Mouse (Mus musculus): Measurements from ENCODE around the gene Hoxa3. TPM values are rescaled to one million over a fixed set of nuclear protein-coding genes. Genes with fewer than 3 reads are reported as not detected.

Hoxa3 gene
- polyA plus RNA-seq, 1 experiment from 2014 or later: 2.2 TPM

- Histone ChIP-seq H3K4me3 (peak overlapping the region; percentile 55), H3K9ac (peak overlapping the region; percentile 69), H3K4me2 (peak overlapping the region; percentile 69), H3K27me3 (peaks cover 44% of the 10 kb centered on the region), H3K4me1 (peaks cover 62% of the 10 kb centered on the region), H3K27ac (peak overlapping the region; percentile 90), H3K36me3 (no peaks in the 10 kb centered on the region), H3K9me3 (no peaks in the 10 kb centered on the region)
- ATAC-seq (ENCODE audit: insufficient number of reproducible peaks, low FRiP score, low TSS enrichment, low read depth): no peak
- WGBS: 2% methylated on average over 22 of the region's 22 CpGs
These were observed 499 bp downstream of the Hoxa3 start for GRCm38 (mm10) chr6:52212556-52213118.

GRCm38 (mm10) chr6:52211961-52212360, 1.2 kb downstream of the Hoxa3 start:
- Histone ChIP-seq H3K27ac (peak overlapping the region; percentile 90), H3K4me3 (peak overlapping the region; percentile 55), H3K9me3 (no peaks in the 10 kb centered on the region), H3K27me3 (peaks cover 51% of the 10 kb centered on the region), H3K36me3 (no peaks in the 10 kb centered on the region), H3K4me1 (peaks cover 63% of the 10 kb centered on the region), H3K9ac (peak overlapping the region; percentile 69), H3K4me2 (peak overlapping the region; percentile 69)
- WGBS: 3% methylated on average over 13 of the region's 13 CpGs
- ATAC-seq (ENCODE audit: insufficient number of reproducible peaks, low FRiP score, low TSS enrichment, low read depth): no peak

DNA sequence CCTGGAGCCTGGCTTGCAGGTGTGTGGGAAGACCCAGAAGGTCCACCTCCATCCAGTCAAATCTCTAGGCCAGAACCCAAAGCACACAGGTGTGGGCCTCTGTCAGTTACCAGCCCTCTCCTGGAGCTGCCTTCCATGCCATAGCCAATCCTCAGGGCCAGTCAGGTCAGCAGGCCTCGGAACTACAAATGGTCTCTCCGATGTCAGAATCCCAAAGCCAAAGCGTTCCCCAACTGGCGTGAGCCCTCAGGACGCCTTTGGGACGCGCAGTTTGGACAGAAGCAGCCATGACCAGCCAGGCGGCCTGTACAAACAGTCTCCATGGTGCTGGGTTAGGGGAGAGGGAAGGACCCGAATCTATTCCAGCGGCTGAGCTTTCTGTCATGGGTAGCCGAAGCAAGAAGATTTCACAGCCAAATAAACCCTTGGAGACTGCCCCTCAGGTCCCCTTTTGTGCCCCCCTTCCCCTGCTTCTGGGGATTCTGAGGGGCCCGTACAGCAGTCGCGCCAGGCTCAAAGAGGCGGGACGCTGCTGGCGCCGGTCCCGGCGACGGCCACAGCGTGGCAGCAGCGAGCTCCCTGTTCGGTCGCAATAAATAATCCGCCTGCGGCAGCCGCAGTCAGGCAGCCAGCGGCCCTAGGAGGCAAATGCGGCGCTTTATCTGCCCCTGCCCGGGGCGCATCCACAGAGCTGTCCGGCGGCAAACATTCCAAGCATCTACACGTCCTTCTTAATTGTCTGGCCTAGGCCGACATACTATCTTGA, 1.8 kb downstream of the Hoxa3 start:
- peak overlapping the region; percentile 51; the same call in 1 of the 2 replicates for H3K27ac ChIP-seq
- H3K4me1 ChIP-seq: peaks cover 63% of the 10 kb centered on the region
- peak overlapping the region; percentile 69 for H3K9ac ChIP-seq
- H3K4me2 ChIP-seq: peak overlapping the region; percentile 69
- H3K36me3 ChIP-seq: no peaks in the 10 kb centered on the region
- peak overlapping the region; percentile 55 for H3K4me3 ChIP-seq
- H3K27me3 ChIP-seq: peaks cover 53% of the 10 kb centered on the region
- no peaks in the 10 kb centered on the region for H3K9me3 ChIP-seq
- 2% methylated on average over 37 of the region's 37 CpGs for WGBS
- ATAC-seq (ENCODE audit: insufficient number of reproducible peaks, low FRiP score, low TSS enrichment, low read depth): peak; percentile 36; the same call in 1 of the 2 replicates

DNA sequence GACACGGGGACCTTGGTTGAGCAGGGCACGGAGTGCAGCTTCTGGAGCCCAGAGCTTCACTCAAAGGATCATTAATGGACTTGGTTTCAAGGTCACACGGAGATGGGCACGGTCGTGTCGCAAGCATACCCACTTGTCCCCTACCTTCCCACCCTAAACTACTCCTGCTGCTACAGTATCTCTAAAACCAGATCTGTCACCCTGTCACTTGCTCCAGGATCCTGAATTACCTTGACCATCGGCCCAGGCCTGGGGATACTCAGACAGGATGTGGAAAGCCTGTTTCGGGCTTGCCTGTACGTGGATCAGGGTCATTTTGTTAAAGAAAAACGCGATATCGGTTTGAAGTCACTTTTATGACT, 3.5 kb downstream of the Hoxa3 start:
- 0 out of 2 replicates have a peak overlapping the region, but pooled peaks have one; percentile 8 for H3K9ac ChIP-seq

DNA sequence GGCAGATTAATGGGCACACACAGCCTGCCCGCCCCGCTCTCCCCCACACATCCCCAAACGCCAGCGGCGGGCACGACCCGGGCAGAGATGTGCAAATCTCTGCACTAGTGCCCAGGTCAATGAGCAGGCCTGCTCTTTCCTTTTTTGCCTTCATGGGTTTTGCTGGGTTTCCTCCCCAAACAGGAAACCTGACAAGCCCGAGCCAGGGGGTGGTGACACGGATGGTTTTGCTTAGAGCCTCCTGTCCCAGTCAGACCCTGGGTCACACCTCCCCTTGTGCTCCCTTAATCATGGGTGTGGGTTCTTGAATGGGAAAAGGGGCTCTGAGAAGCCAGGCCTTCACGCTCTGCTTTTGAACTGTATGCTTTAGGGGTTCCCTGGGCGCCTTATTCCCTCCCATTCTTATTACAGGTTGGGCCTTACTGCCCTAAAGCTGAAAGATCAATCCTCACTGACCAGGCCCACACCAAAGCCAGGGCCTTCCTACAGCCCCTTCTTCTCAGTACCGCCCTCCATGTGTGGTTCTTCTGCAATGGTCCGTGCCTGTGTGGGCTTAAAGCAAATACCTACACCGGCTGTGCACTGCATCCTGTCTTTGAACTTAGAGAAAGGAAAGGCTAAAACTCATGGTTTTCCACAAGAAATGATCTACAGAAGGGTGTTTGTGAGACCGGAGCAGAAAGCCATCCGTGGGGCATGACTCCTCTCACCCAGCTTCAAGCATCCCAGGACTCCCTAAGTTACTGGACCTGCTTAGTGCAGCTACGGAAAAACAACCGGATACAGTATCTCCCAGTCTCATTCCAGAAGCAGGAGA, 4.1 kb downstream of the Hoxa3 start:
- no peaks in the 10 kb centered on the region for H3K9me3 ChIP-seq
- peak overlapping the region; percentile 39 for H3K4me3 ChIP-seq
- ATAC-seq (ENCODE audit: insufficient number of reproducible peaks, low FRiP score, low TSS enrichment, low read depth): no peak
- peak overlapping the region; percentile 71 for H3K4me2 ChIP-seq
- 28% methylated on average over 18 of the region's 18 CpGs for WGBS
- H3K9ac ChIP-seq: 0 out of 2 replicates have a peak overlapping the region, but pooled peaks have one; percentile 8
- peaks cover 5% of the 10 kb centered on the region; the same call in 1 of the 2 replicates for H3K36me3 ChIP-seq
- peaks cover 53% of the 10 kb centered on the region for H3K27me3 ChIP-seq
- peaks cover 68% of the 10 kb centered on the region for H3K4me1 ChIP-seq
- peak overlapping the region; percentile 17; the same call in 1 of the 2 replicates for H3K27ac ChIP-seq

More for the DNA sequence above, 3.5 kb downstream of the Hoxa3 start:
- Histone ChIP-seq H3K27me3 (peaks cover 53% of the 10 kb centered on the region), H3K4me3 (peak overlapping the region; percentile 39), H3K9me3 (no peaks in the 10 kb centered on the region), H3K4me2 (peak overlapping the region; percentile 71), H3K27ac (no peak overlapping the region), H3K4me1 (peaks cover 62% of the 10 kb centered on the region), H3K36me3 (peaks cover 5% of the 10 kb centered on the region; the same call in 1 of the 2 replicates)
- WGBS: 32% methylated on average over 12 of the region's 12 CpGs
- ATAC-seq (ENCODE audit: insufficient number of reproducible peaks, low FRiP score, low TSS enrichment, low read depth): no peak

DNA sequence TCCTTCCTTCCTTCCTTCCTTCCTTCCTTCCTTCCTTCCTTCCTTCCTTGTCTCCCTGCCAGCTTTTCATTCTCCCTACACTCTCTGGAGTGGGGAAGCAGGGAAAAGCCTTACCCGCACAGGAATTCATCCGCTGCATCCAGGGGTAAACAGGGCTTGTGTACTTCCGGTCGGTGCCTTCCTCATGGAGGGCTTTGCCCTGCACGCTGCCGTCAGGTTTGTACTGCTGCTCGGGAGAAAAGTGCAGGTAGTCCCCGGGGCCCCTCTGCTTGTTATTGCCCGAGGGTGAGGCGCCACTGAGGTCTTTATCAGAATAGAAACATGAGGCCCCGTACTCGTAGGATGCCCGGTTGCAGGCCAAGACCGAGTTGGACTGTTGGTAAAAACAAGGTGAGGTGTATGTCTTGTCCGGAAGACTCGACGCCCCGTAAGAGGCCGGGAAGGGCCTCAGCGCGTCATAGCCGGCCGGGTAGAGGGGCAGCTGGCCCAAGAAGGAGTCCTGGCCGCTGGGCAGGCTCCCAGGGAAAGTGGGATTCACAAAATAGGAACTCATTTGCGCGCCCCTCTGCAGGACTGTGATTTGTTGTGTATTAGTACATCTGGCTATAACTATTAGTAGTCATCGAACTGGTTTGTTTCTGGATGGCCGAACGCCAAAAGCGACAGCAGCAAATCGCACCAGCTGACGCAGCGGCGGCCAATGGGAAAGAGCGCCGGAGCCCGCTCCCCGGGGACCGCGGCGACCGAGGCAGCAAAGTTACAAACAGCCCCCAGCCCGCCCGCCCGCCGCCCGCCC, 4.9 kb downstream of the Hoxa3 start, which contains the start of gene Hoxa6:
Gene Hoxa6 (minus strand): TSS at position 651 of the 796 bp plus-strand sequence.
- Histone ChIP-seq H3K4me1 (peaks cover 74% of the 10 kb centered on the region), H3K9ac (0 out of 2 replicates have a peak within 1 kb of the TSS, but pooled peaks have one; percentile 8), H3K27me3 (peaks cover 57% of the 10 kb centered on the region), H3K27ac (peak within 1 kb of the TSS; percentile 17; the same call in 1 of the 2 replicates), H3K36me3 (peaks cover 5% of the 10 kb centered on the region; the same call in 1 of the 2 replicates), H3K4me3 (peak within 1 kb of the TSS; percentile 39), H3K4me2 (peak within 1 kb of the TSS; percentile 71), H3K9me3 (no peaks in the 10 kb centered on the region)
- 8% methylated on average over 45 of the region's 47 CpGs for whole genome bisulfite sequencing
- ATAC-seq (ENCODE audit: insufficient number of reproducible peaks, low FRiP score, low TSS enrichment, low read depth): no peak

GRCm38 (mm10) chr6:52207684-52207976, 5.5 kb downstream of the Hoxa3 start:
- Histone ChIP-seq H3K4me3 (no peak overlapping the region), H3K9ac (no peak overlapping the region), H3K9me3 (no peaks in the 10 kb centered on the region), H3K4me1 (peaks cover 72% of the 10 kb centered on the region), H3K27me3 (peaks cover 61% of the 10 kb centered on the region), H3K36me3 (peaks cover 5% of the 10 kb centered on the region; the same call in 1 of the 2 replicates), H3K27ac (no peak overlapping the region), H3K4me2 (no peak overlapping the region)
- no peak for ATAC-seq (ENCODE audit: insufficient number of reproducible peaks, low FRiP score, low TSS enrichment, low read depth)

GRCm38 (mm10) chr6:52206882-52207683, 6.1 kb downstream of the Hoxa3 start:
- H3K27ac ChIP-seq: no peak overlapping the region
- H3K27me3 ChIP-seq: peaks cover 65% of the 10 kb centered on the region
- H3K4me2 ChIP-seq: no peak overlapping the region
- no peak for ATAC-seq (ENCODE audit: insufficient number of reproducible peaks, low FRiP score, low TSS enrichment, low read depth)
- H3K36me3 ChIP-seq: peaks cover 8% of the 10 kb centered on the region; the same call in 1 of the 2 replicates
- no peak overlapping the region for H3K4me3 ChIP-seq
- no peak overlapping the region for H3K9ac ChIP-seq
- H3K4me1 ChIP-seq: peaks cover 68% of the 10 kb centered on the region
- WGBS: 44% methylated on average over 4 of the region's 4 CpGs
- H3K9me3 ChIP-seq: no peaks in the 10 kb centered on the region

- H3K4me3 ChIP-seq: no peak overlapping the region
- 39% methylated on average over 55 of the region's 55 CpGs for WGBS
- no peak for ATAC-seq (ENCODE audit: insufficient number of reproducible peaks, low FRiP score, low TSS enrichment, low read depth)
- no peaks in the 10 kb centered on the region for H3K9me3 ChIP-seq
- no peak overlapping the region for H3K9ac ChIP-seq
- peak overlapping the region; percentile 8; the same call in 1 of the 2 replicates for H3K4me2 ChIP-seq
- peaks cover 8% of the 10 kb centered on the region; the same call in 1 of the 2 replicates for H3K36me3 ChIP-seq
- peaks cover 57% of the 10 kb centered on the region for H3K4me1 ChIP-seq
- no peak overlapping the region for H3K27ac ChIP-seq
- H3K27me3 ChIP-seq: peaks cover 68% of the 10 kb centered on the region
These were observed 7.2 kb downstream of the Hoxa3 start for GRCm38 (mm10) chr6:52205638-52206621.

GRCm38 (mm10) chr6:52205221-52205620, 7.9 kb downstream of the Hoxa3 start:
- no peak overlapping the region for H3K4me3 ChIP-seq
- WGBS: 47% methylated on average over 14 of the region's 14 CpGs
- no peak for ATAC-seq (ENCODE audit: insufficient number of reproducible peaks, low FRiP score, low TSS enrichment, low read depth)
- H3K27me3 ChIP-seq: peaks cover 73% of the 10 kb centered on the region
- H3K4me2 ChIP-seq: peak overlapping the region; percentile 8; the same call in 1 of the 2 replicates
- peaks cover 8% of the 10 kb centered on the region; the same call in 1 of the 2 replicates for H3K36me3 ChIP-seq
- H3K9me3 ChIP-seq: no peaks in the 10 kb centered on the region
- no peak overlapping the region for H3K27ac ChIP-seq
- H3K4me1 ChIP-seq: peaks cover 56% of the 10 kb centered on the region
- no peak overlapping the region for H3K9ac ChIP-seq
